Mouse (Mus musculus) hindbrain, embryonic 14.5 days (tissue): ENCODE measurements around the gene Drc3. TPM values are rescaled to one million over a fixed set of nuclear protein-coding genes. Genes with fewer than 3 reads are reported as not detected.
A peak's percentile ranks its signal among the peaks of the same experiment; 100 is the strongest.

Experiments used
- ATAC-seq: fragments of 200-750 bp; cut with Nextera tagmentation; 2 replicates; pipeline ENCODE4 v1.8.0; 2017; ENCODE audit warnings: moderate number of reproducible peaks, mild to moderate bottlenecking, moderate TSS enrichment, moderate library complexity; ENCODE audit not compliant: low FRiP score
- DNase-seq: peaks from one replicate; pipeline ENCODE4 v3.0.0-alpha.2; 2015; ENCODE audit warnings: low spot score
- H3K27ac ChIP-seq: fragments of 300-500 bp; sonication (generic); 2 replicates; pipeline ENCODE4 v1.5.1; 2014; ENCODE audit warnings: mild to moderate bottlenecking, moderate library complexity
- H3K27me3 ChIP-seq: fragments of 300-500 bp; sonication (generic); 2 replicates; pipeline ENCODE4 v1.6.1; 2014; ENCODE audit warnings: mild to moderate bottlenecking, low read length, mixed read lengths; ENCODE audit not compliant: control insufficient read depth, insufficient read depth
- H3K36me3 ChIP-seq: fragments of 300-500 bp; sonication (generic); replicated peaks from 2 replicates; pipeline ENCODE4 v1.6.1; 2014; ENCODE audit not compliant: control insufficient read depth, insufficient read depth
- H3K4me1 ChIP-seq: fragments of 300-500 bp; sonication (generic); replicated peaks from 2 replicates; pipeline ENCODE4 v1.6.1; 2014; ENCODE audit warnings: antibody characterized with exemption, low read length, mixed read lengths; ENCODE audit not compliant: control insufficient read depth, insufficient read depth
- H3K4me2 ChIP-seq: fragments of 300-500 bp; sonication (generic); replicated peaks from 2 replicates; pipeline ENCODE4 v1.6.1; 2014; ENCODE audit warnings: mild to moderate bottlenecking, moderate library complexity
- H3K4me3 ChIP-seq: fragments of 300-500 bp; sonication (generic); replicated peaks from 2 replicates; pipeline ENCODE4 v1.5.1; 2014; ENCODE audit warnings: mild to moderate bottlenecking, low read length
- H3K9ac ChIP-seq: fragments of 300-500 bp; sonication (generic); 2 replicates; pipeline ENCODE4 v1.6.1; 2014
- H3K9me3 ChIP-seq: fragments of 300-500 bp; sonication (generic); 2 replicates; pipeline ENCODE4 v1.6.1; 2016; ENCODE audit warnings: low read length; ENCODE audit not compliant: control insufficient read depth
- WGBS: fragments of 180-500 bp; shearing (Covaris S2); extraction: QIAGEN DNeasy Blood & Tissue Kit; methylation state at CpG from one replicate; pipeline ENCODE4 v1.1.7; 2014; 5-methylcytosine and 5-hydroxymethylcytosine counted together
- polyA plus RNA-seq: library from polyadenylated mRNA; unstranded; fragments of >200 nt; fragmentation: Nextera tagmentation; extraction: Ambion mirVana; gene quantifications from 2 replicates; pipeline ENCODE4 v1.2.1, GENCODE M21; 2014

Gene Drc3
- polyA plus RNA-seq, 1 experiment from 2014 or later: 6.1 TPM

DNA sequence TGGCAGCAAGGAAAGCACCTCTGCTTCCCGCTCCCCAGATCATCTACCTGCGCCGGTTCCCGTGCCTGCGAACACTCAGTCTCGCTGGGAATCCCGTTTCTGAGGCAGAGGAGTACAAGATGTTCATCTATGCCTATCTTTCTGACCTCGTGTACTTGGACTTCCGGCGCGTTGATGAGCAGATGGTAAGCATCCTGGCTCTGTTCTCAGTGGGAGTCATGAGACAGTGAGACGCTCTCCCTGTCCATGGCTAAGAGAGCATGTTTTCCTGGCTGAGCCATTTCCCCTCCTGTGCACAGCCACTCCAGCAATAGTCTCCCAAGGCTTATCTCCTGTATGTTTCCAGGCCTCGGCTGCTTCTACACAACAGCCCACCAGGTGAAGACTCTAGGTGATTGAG lies 17.3 kb downstream of the Drc3 start:
- Histone ChIP-seq H3K9ac (no peak overlapping the region), H3K36me3 (no peaks in the 10 kb centered on the region), H3K27ac (no peak overlapping the region), H3K4me1 (peaks cover 8% of the 10 kb centered on the region; the same call in 1 of the 2 replicates), H3K9me3 (no peaks in the 10 kb centered on the region), H3K4me2 (no peak overlapping the region), H3K4me3 (no peak overlapping the region), H3K27me3 (no peaks in the 10 kb centered on the region)
- ATAC-seq (no peak), DNase-seq (no peak)
- 86% methylated on average over 13 of the region's 13 CpGs for whole genome bisulfite sequencing

DNA sequence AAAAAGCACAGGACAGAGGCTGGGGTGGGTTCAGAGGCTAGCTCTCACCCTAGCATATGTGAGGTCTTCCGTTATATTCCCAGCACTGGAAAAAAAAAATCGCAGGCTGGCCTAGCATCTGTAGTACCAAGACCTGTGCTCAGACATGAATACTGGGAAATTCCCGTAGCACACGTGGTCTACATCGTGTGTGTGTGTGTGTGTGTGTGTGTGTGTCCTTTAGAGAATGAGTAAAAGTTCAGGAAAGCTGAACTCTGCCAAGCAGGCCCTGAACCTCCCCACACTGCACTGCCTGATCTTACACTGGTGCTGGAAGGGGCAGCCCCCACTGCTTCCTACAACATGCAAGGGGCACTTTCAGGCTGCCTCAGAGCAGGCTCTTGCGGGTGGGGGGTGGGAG lies 21.4 kb downstream of the Drc3 start:
- no peak overlapping the region for H3K27ac ChIP-seq
- ATAC-seq: no peak
- WGBS: 80% methylated on average over 6 of the region's 6 CpGs
- H3K4me2 ChIP-seq: no peak overlapping the region
- no peak overlapping the region for H3K4me3 ChIP-seq
- no peaks in the 10 kb centered on the region for H3K36me3 ChIP-seq
- H3K9me3 ChIP-seq: no peaks in the 10 kb centered on the region
- no peak overlapping the region for H3K9ac ChIP-seq
- no peak for DNase-seq
- no peaks in the 10 kb centered on the region for H3K4me1 ChIP-seq
- no peaks in the 10 kb centered on the region for H3K27me3 ChIP-seq

DNA sequence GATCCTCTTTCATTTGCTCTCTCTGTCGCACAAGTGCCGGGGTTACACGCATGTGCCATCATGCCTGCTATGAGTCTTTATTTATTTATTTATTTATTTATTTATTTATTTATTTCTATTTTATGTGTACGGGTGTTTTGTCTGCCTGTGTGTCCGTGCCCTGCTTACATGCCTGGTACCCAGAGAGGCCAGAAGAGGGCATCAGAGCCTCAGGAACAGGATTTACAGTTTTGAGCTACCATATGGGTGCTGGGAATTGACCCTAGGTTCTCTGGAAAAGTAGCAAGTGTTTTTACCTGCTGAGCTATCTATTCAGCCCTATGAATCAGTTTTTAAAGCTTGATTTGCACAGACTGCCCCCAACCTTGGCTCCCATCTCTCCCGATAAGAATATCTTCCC lies 30.4 kb downstream of the Drc3 start:
- no peak overlapping the region for H3K9ac ChIP-seq
- H3K4me1 ChIP-seq: peaks cover 20% of the 10 kb centered on the region
- no peaks in the 10 kb centered on the region for H3K9me3 ChIP-seq
- no peak overlapping the region for H3K4me3 ChIP-seq
- WGBS: 91% methylated on average over 6 of the region's 6 CpGs
- no peak overlapping the region for H3K4me2 ChIP-seq
- no peaks in the 10 kb centered on the region for H3K36me3 ChIP-seq
- H3K27me3 ChIP-seq: no peaks in the 10 kb centered on the region
- H3K27ac ChIP-seq: 0 out of 2 replicates have a peak overlapping the region, but pooled peaks have one; percentile 98
- ATAC-seq (no peak), DNase-seq (no peak)

DNA sequence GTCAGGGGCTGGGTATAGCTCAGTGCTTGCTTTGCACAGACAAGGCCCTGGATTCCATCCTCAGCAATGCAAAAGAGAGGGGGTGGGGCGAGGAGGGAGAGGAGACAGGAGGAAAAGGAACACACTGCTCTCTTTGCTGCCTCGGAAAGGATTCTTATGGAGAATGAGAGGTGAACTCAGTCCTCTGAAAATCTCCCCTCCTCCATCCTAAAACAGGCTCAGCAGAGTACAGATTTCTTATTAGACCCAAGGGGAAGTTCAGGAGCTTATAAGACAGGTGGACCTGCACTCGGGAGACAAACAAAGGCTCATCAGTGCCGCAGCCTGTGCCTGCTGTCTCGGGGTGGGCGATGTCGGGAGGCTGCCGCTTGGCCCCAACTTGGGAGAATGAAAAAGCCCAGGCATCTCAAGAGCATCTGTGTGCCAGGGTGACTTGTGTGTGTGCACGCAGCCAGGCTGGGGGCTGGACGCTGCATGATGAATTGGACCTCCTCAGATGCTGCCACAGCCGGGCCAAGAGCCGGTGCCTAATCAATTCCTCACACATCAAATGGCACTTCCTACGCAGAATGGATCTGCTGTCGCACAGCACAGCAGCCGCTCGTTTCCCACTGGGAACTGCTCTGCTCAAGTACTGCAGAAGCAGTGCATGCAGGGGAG lies 31.8 kb downstream of the Drc3 start:
- WGBS: under 1% methylated on average over 16 of the region's 16 CpGs
- no peaks in the 10 kb centered on the region for H3K9me3 ChIP-seq
- DNase-seq: peak; percentile 67
- H3K27me3 ChIP-seq: no peaks in the 10 kb centered on the region
- peak overlapping the region; percentile 98 for H3K27ac ChIP-seq
- no peaks in the 10 kb centered on the region for H3K36me3 ChIP-seq
- peak overlapping the region; percentile 59 for H3K9ac ChIP-seq
- peak overlapping the region; percentile 54 for H3K4me2 ChIP-seq
- peaks cover 20% of the 10 kb centered on the region for H3K4me1 ChIP-seq
- ATAC-seq: peak; percentile 90
- peak overlapping the region; percentile 9; the same call in 1 of the 2 replicates for H3K4me3 ChIP-seq

DNA sequence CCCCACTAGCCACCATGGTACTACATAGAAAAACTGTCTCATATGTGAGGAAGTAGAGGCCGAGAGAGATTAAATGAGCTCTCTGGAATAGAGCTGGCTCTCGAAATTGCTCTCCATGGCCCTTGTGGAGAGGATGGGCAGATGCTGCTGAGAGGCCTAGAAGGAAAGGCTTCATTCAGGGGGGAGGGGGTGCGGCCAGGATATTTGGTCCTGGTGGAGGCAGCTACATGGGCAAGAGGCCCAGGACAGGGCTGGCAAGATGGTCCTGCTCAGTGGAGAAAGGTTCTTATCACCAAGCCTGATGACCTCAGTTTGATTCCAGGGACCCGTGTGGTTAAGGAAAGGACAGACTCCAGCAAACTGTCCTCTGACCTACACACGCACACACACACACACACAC lies 32.8 kb downstream of the Drc3 start:
- H3K4me1 ChIP-seq: peaks cover 20% of the 10 kb centered on the region
- no peak for ATAC-seq
- no peaks in the 10 kb centered on the region for H3K9me3 ChIP-seq
- H3K27ac ChIP-seq: peak overlapping the region; percentile 98
- WGBS: 67% methylated on average over 5 of the region's 5 CpGs
- H3K36me3 ChIP-seq: no peaks in the 10 kb centered on the region
- H3K9ac ChIP-seq: peak overlapping the region; percentile 59; the same call in 1 of the 2 replicates
- H3K27me3 ChIP-seq: no peaks in the 10 kb centered on the region
- no peak for DNase-seq
- no peak overlapping the region for H3K4me2 ChIP-seq
- no peak overlapping the region for H3K4me3 ChIP-seq

DNA sequence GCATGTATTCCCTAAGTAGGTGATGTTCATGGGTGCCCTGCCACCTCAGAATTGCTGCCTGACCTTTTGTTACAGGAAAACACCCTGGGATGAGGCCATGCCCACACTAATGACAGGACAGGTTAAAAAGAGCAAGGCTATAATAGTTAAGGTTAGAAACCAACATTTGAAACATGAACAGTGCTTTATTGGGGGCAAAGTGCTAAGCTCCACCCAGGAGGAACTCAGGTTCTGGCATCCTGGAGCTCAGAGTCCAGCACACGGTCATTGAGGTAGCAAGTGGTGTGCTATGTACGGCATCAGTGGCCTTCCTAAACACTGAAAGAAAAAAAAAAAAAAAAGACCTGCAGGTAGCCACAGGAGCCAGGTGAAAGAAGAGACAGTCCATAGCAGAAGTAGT lies 34.8 kb downstream of the Drc3 start:
- Histone ChIP-seq H3K4me3 (no peak overlapping the region), H3K9me3 (no peaks in the 10 kb centered on the region), H3K9ac (no peak overlapping the region), H3K36me3 (no peaks in the 10 kb centered on the region), H3K27me3 (no peaks in the 10 kb centered on the region), H3K27ac (no peak overlapping the region), H3K4me1 (peaks cover 20% of the 10 kb centered on the region), H3K4me2 (no peak overlapping the region)
- 98% methylated on average over 2 of the region's 2 CpGs for WGBS
- ATAC-seq (no peak), DNase-seq (no peak)

DNA sequence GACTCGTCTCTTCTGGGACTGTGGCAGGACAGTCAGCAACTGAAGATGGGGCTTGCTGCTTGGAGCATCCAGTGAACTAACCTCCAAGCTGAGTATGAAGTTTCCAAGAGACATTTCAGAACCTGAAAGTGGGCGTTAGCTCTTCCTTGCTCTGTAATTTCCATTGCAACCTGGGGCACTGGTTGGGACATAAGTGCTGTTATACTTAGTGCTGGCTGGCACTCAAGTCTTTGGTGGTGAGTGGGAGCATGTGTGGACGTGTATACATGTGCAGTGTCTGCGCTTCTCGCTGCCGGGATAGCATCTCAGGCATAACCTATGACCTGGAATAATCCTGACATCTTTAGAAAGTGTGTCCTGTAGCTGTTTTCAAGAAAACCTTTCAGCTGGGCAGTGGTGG lies 38.2 kb downstream of the Drc3 start:
- WGBS: 86% methylated on average over 6 of the region's 6 CpGs
- Histone ChIP-seq H3K4me1 (no peaks in the 10 kb centered on the region), H3K4me2 (no peak overlapping the region), H3K4me3 (no peak overlapping the region), H3K9ac (no peak overlapping the region), H3K9me3 (no peaks in the 10 kb centered on the region), H3K27me3 (no peaks in the 10 kb centered on the region), H3K27ac (no peak overlapping the region), H3K36me3 (no peaks in the 10 kb centered on the region)
- DNase-seq (no peak), ATAC-seq (no peak)

DNA sequence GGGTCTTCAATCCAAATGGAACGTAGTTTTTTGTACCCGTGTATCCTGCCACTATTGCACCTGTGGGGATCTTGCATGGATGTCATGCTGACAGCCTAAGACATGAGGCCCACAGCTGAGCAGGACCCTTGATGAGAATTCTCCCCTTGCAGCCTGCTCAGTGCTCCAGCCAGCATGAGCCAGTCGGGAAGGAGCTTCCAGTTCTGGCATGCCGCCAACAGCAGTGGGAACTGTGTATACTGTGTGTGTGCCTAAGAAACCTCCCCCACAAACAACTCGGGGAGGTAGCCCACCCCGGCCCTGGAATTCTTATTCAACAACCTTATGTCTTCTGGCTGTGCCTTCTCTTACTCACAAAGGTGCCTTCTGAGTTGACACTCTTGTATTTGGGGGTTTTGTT lies 43.4 kb downstream of the Drc3 start:
- H3K27me3 ChIP-seq: no peaks in the 10 kb centered on the region
- no peak overlapping the region for H3K4me2 ChIP-seq
- DNase-seq (peak; percentile 40), ATAC-seq (no peak)
- H3K27ac ChIP-seq: no peak overlapping the region
- WGBS: 64% methylated on average over 6 of the region's 6 CpGs
- H3K4me3 ChIP-seq: no peak overlapping the region
- H3K9me3 ChIP-seq: no peaks in the 10 kb centered on the region
- no peaks in the 10 kb centered on the region for H3K4me1 ChIP-seq
- H3K36me3 ChIP-seq: peaks cover 17% of the 10 kb centered on the region
- no peak overlapping the region for H3K9ac ChIP-seq

DNA sequence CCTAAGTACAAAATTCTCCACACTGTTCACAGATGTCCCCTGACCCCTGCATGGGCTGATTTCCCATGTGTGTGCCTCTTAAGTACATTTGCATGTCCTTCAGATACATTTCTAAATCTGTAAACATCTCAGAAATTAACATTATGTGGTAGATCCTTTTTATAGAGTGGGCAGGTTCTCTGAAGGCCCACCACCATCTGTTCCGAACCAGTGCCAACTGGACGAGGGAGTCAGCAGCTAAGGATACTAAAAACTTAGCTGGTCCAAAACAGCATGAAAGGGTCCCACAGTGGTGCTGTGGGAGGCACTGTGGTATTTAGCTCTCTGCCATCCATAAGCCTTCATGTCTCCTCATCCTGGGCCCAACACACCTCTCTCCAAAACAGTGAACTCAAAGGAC lies 44.0 kb downstream of the Drc3 start:
- H3K4me2 ChIP-seq: no peak overlapping the region
- no peak overlapping the region for H3K4me3 ChIP-seq
- ATAC-seq (no peak), DNase-seq (no peak)
- H3K27me3 ChIP-seq: no peaks in the 10 kb centered on the region
- no peak overlapping the region for H3K27ac ChIP-seq
- no peaks in the 10 kb centered on the region for H3K4me1 ChIP-seq
- peaks cover 22% of the 10 kb centered on the region for H3K36me3 ChIP-seq
- H3K9me3 ChIP-seq: no peaks in the 10 kb centered on the region
- no peak overlapping the region for H3K9ac ChIP-seq
- WGBS: 88% methylated on average over 2 of the region's 2 CpGs

DNA sequence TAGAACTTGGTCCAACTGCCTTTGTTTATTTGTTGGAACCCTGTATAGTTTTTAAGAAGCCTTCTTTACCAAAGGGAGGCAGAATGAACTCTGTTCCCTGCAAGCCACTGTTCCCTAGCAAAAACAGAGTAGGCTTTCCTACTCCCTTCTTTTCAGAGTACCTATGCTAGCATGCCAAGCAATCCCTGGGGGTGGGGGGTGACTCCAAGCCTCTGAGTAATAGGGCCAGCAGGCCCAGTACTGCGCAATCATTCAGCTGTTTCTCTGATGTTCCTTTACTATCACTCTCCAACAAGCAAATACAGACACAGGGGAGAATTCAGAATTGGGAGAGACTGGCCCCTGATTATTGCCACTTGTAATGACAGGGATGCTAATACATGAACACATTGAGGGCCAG lies 53.5 kb downstream of the Drc3 start:
- no peaks in the 10 kb centered on the region for H3K27me3 ChIP-seq
- no peak overlapping the region for H3K4me3 ChIP-seq
- H3K9ac ChIP-seq: no peak overlapping the region
- no peak for DNase-seq
- WGBS: 100% methylated on average over 1 of the region's 1 CpGs
- no peak overlapping the region for H3K27ac ChIP-seq
- H3K9me3 ChIP-seq: no peaks in the 10 kb centered on the region
- peaks cover 77% of the 10 kb centered on the region for H3K36me3 ChIP-seq
- H3K4me1 ChIP-seq: no peaks in the 10 kb centered on the region
- H3K4me2 ChIP-seq: no peak overlapping the region
- ATAC-seq: no peak
